Comparison of ENCODE assay signal across 9 mouse cellular contexts in genomic region chr3:75910257-75910656, GRCm38 (mm10). TPM values are rescaled to one million over a fixed set of nuclear protein-coding genes. Genes with fewer than 3 reads are reported as not detected.
DNase-seq lines count a peak whose midpoint lies in the region; ATAC-seq and TF ChIP-seq lines count a peak whose summit lies in the region.
"Had no signal": no experiment of that assay in that cellular context is flagged by ENCODE, and none has a peak within 500 bp of the region (broad histone marks: within the 10 kb centered on the region; RNA-seq: fewer than 3 reads in every experiment).

No protein-coding gene starts in this region.

- H3K4me1 ChIP-seq in G1E (ENCODE audit: insufficient read depth, low read depth, low read length) = no peaks in the 10 kb centered on the region
- H3K4me1 ChIP-seq in hindbrain, embryonic 13.5 days (replicated peaks) = peaks cover 8% of the 10 kb centered on the region
- H3K4me1 ChIP-seq in liver, embryonic 13.5 days (replicated peaks) = peaks cover 18% of the 10 kb centered on the region

- H3K36me3 ChIP-seq in G1E (replicated peaks) = peaks cover 3% of the 10 kb centered on the region
- peaks cover 7% of the 10 kb centered on the region for H3K36me3 ChIP-seq in hindbrain, embryonic 13.5 days
- peaks cover 13% of the 10 kb centered on the region; the same call in 1 of the 2 replicates for H3K36me3 ChIP-seq in liver, embryonic 13.5 days

- H3K4me2 ChIP-seq in hindbrain, embryonic 13.5 days = no peak overlapping the region
- H3K4me2 ChIP-seq in liver, embryonic 13.5 days = no peak overlapping the region

- no peak for TF ChIP-seq CTCF in G1E (IDR thresholded peaks at IDR 0.05; ENCODE audit: low read depth, low read length)

- ATAC-seq in G1E (ENCODE audit: extremely low read depth, insufficient number of reproducible peaks, low FRiP score, poor library complexity, severe bottlenecking) = peak; percentile 40; the same call in 1 of the 2 replicates
- peak; percentile 71 for ATAC-seq in hindbrain, embryonic 13.5 days (ENCODE audit: low FRiP score)
- ATAC-seq in liver, embryonic 13.5 days (ENCODE audit: low read depth) = peak; percentile 61

- no peak overlapping the region for H3K9ac ChIP-seq in hindbrain, embryonic 13.5 days
- no peak overlapping the region for H3K9ac ChIP-seq in liver, embryonic 13.5 days

- DNase-seq in kidney, adult 8-10 months = peak; percentile 10 to 22
- no peak for DNase-seq in kidney, postnatal 10 days
- no peak for DNase-seq in G1E (ENCODE audit: low spot score)
- peak; percentile 39 to 62 for DNase-seq in cerebellum, postnatal 14 days
- no peak for DNase-seq in liver, embryonic 13.5 days
- DNase-seq in retina, adult 2 months (ENCODE audit: low read depth, low spot score) = peak; percentile 61
- DNase-seq in spleen, postnatal 10 days (ENCODE audit: low spot score in 2 of 2) = no peak

- H3K9me3 ChIP-seq in G1E (replicated peaks) = no peaks in the 10 kb centered on the region
- no peaks in the 10 kb centered on the region for H3K9me3 ChIP-seq in hindbrain, embryonic 13.5 days
- no peaks in the 10 kb centered on the region for H3K9me3 ChIP-seq in liver, embryonic 13.5 days (replicated peaks)

- no peaks in the 10 kb centered on the region for H3K27me3 ChIP-seq in G1E (ENCODE audit: insufficient read depth, low read length)
- no peaks in the 10 kb centered on the region for H3K27me3 ChIP-seq in hindbrain, embryonic 13.5 days
- H3K27me3 ChIP-seq in liver, embryonic 13.5 days = no peaks in the 10 kb centered on the region

- H3K27ac ChIP-seq in hindbrain, embryonic 13.5 days = 0 out of 2 replicates have a peak overlapping the region, but pooled peaks have one; percentile 35
- H3K27ac ChIP-seq in liver, embryonic 13.5 days = no peak overlapping the region

- WGBS in hindbrain, embryonic 13.5 days = 9% methylated on average over 4 of the region's 4 CpGs
- WGBS in liver, embryonic 13.5 days (ENCODE audit: insufficient replicate concordance) = 24% methylated on average over 4 of the region's 4 CpGs

- no peak overlapping the region for H3K4me3 ChIP-seq in G1E (ENCODE audit: low read depth, low read length)
- H3K4me3 ChIP-seq in hindbrain, embryonic 13.5 days = no peak overlapping the region
- no peak overlapping the region for H3K4me3 ChIP-seq in liver, embryonic 13.5 days (replicated peaks)
- H3K4me3 ChIP-seq: erythroblast, embryonic 14.5 days had no signal

RNA-seq across cellular contexts. Expression of gene Golim4, which starts 46.5 kb away (rescaled TPM):
- total RNA-seq in G1E (2014; fragmentation: Nextera tagmentation) = 12.6 and 13.8 TPM in 2 replicates
- 4.3 and 4.4 TPM in 2 replicates for total RNA-seq in G1E (2017)
- 5.1 and 9.0 TPM in 2 replicates for polyA plus RNA-seq in G1E (2012)
- polyA plus RNA-seq in hindbrain, embryonic 13.5 days (2015; fragmentation: Nextera tagmentation; extraction: Ambion mirVana) = 32.9 and 33.5 TPM in 2 replicates
- 18.2 and 23.5 TPM in 2 replicates for polyA plus RNA-seq in liver, embryonic 13.5 days (2015; fragmentation: Nextera tagmentation; extraction: Ambion mirVana)

Comparison
In these comparisons a context has a peak if more than half of its experiments do, and no peak if none do; other contexts are left out.
1. DNase-seq: peak in kidney, adult 8-10 months (2 of 2), cerebellum, postnatal 14 days (2 of 2) and retina, adult 2 months (single experiment); none in kidney, postnatal 10 days (single experiment), G1E (single experiment), liver, embryonic 13.5 days (single experiment) and spleen, postnatal 10 days (0 of 2).
2. Peak in every context shown above with its lines, with median percentiles within 50 percentile points of each other: ATAC-seq.